Mouse (Mus musculus): ENCODE data around the gene Ass1. TPM values are rescaled to one million over a fixed set of nuclear protein-coding genes. Genes with fewer than 3 reads are reported as not detected.

Ass1 gene
- polyA plus RNA-seq, 1 experiment from 2014 or later = 65.1 TPM

DNA sequence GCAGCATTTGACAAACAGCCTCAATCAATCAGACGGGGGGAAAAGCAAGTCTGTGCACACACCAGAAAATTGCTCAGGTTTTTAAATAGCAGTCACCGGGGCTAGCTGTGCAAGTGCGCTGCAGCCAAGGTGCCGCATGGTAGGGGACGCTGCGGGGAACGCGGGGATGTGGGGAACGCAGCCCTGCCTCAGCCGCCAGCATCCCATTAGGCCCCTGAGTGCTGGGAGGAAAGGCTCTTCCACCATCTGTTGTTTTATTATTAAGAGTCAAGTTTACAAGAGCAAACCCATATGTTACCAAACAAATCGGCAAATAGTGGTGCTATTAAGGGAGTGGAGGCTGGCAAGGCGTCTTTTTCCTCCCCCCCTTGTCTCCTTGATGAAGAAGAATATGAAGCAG lies 19.2 kb downstream of the Ass1 start:
- Histone ChIP-seq H3K27me3 (replicated peaks; ENCODE audit: control insufficient read depth, insufficient read depth, low read length) (no peaks in the 10 kb centered on the region), H3K4me2 (no peak overlapping the region), H3K4me1 (replicated peaks; ENCODE audit: control insufficient read depth, insufficient read depth, low read length) (no peaks in the 10 kb centered on the region), H3K9ac (ENCODE audit: low read depth, low read length) (no peak overlapping the region), H3K27ac (ENCODE audit: low read depth, low read length) (no peak overlapping the region), H3K36me3 (ENCODE audit: control insufficient read depth, insufficient read depth, low read length) (no peaks in the 10 kb centered on the region; the same call in 1 of the 2 replicates), H3K4me3 (ENCODE audit: low read depth, low read length) (no peak overlapping the region), H3K9me3 (ENCODE audit: control insufficient read depth, low read length) (no peaks in the 10 kb centered on the region)
- WGBS = 70% methylated on average over 12 of the region's 12 CpGs
- DNase-seq (ENCODE audit: low spot score) (no peak), ATAC-seq (replicated peaks; ENCODE audit: low FRiP score) (no peak)

DNA sequence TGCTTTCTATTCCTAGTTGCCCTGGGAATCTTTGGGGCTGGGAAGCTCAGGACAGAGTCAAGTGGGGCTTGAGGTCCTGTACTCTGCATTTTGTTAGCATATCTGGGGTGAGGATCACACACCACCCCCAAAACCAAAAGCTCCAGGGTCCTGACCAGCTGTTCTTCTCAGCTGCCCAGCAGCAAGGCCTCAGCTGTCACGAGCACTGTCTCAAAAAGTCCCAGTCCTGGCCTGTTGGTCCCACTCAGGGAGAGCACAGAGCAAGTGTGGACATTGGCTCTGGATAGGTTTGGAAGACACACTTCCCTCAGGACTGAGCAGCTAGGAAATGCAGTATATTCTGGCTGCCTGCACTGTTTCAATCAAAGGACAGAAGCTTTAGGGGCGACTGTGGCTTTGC lies 20.5 kb downstream of the Ass1 start:
- H3K4me3 ChIP-seq (ENCODE audit: low read depth, low read length) = no peak overlapping the region
- no peaks in the 10 kb centered on the region for H3K4me1 ChIP-seq (replicated peaks; ENCODE audit: control insufficient read depth, insufficient read depth, low read length)
- no peaks in the 10 kb centered on the region; the same call in 1 of the 2 replicates for H3K36me3 ChIP-seq (ENCODE audit: control insufficient read depth, insufficient read depth, low read length)
- no peak overlapping the region for H3K4me2 ChIP-seq
- H3K9ac ChIP-seq (ENCODE audit: low read depth, low read length) = no peak overlapping the region
- no peak for ATAC-seq (replicated peaks; ENCODE audit: low FRiP score)
- H3K27ac ChIP-seq (ENCODE audit: low read depth, low read length) = no peak overlapping the region
- DNase-seq (ENCODE audit: low spot score) = no peak
- WGBS = 70% methylated on average over 2 of the region's 2 CpGs
- H3K27me3 ChIP-seq (replicated peaks; ENCODE audit: control insufficient read depth, insufficient read depth, low read length) = no peaks in the 10 kb centered on the region
- no peaks in the 10 kb centered on the region for H3K9me3 ChIP-seq (ENCODE audit: control insufficient read depth, low read length)

DNA sequence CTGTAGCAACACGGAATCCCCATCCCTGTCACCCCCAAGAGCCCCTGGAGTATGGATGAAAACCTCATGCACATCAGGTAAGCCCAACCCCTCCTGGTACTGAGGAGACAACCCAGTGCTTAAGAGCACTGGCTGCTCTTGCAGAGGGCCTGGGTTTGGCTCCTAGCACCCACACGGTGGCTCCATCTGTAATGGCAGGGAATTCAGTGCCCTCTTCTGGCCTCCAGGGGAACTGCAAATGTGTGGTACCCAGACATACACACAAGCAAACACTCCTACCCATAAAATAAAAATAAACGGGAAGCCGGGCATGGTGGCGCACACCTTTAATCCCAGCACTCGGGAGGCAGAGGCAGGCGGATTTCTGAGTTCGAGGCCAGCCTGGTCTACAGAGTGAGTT lies 22.3 kb downstream of the Ass1 start:
- no peaks in the 10 kb centered on the region for H3K27me3 ChIP-seq (replicated peaks; ENCODE audit: control insufficient read depth, insufficient read depth, low read length)
- H3K9ac ChIP-seq (ENCODE audit: low read depth, low read length) = no peak overlapping the region
- no peak overlapping the region for H3K4me2 ChIP-seq
- no peaks in the 10 kb centered on the region for H3K9me3 ChIP-seq (ENCODE audit: control insufficient read depth, low read length)
- H3K4me3 ChIP-seq (ENCODE audit: low read depth, low read length) = no peak overlapping the region
- no peak overlapping the region for H3K27ac ChIP-seq (ENCODE audit: low read depth, low read length)
- 91% methylated on average over 8 of the region's 8 CpGs for WGBS
- ATAC-seq (replicated peaks; ENCODE audit: low FRiP score) = no peak
- no peaks in the 10 kb centered on the region; the same call in 1 of the 2 replicates for H3K36me3 ChIP-seq (ENCODE audit: control insufficient read depth, insufficient read depth, low read length)
- no peak for DNase-seq (ENCODE audit: low spot score)
- no peaks in the 10 kb centered on the region for H3K4me1 ChIP-seq (replicated peaks; ENCODE audit: control insufficient read depth, insufficient read depth, low read length)

DNA sequence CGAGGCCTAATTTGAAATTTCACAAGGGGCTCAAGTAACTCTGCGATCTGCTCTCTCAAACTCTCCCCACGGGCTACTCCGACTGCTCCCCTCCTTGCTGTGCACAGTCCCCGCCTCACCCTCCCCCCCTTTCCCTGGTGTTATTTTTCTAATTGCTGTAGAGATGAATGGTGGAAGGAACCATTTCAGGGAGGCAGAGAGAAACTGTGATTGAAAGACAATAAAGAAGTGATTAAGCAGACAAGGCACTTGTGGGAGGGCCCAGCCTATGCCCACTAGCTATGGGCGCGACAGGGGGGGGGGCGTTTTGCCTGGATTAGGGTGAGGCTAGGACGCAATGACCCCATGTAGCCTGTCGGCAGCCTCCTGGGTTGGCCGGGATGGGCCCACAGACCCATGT lies 23.2 kb downstream of the Ass1 start:
- no peak for DNase-seq (ENCODE audit: low spot score)
- H3K9me3 ChIP-seq (ENCODE audit: control insufficient read depth, low read length) = no peaks in the 10 kb centered on the region

DNA sequence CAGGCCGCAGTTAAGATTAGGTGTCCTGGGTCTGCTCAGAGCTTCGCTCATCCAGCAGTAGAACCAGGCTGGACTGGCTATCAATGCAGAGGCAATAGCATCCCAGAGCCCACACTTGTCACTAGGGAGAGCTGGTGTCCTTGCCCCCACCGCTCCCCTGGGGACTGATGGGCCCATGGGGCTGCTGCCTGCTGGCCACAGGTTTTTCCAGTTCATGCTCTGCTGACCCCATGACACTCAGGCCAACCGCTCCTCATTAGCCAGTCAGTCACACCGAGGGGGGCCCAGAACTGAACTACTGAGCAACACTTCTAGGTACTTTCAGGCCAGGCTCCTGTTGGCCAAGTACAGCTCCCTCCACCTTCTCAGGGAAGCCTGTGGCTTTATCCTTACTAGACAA lies 24.3 kb downstream of the Ass1 start:
- Histone ChIP-seq H3K27me3 (replicated peaks; ENCODE audit: control insufficient read depth, insufficient read depth, low read length) (no peaks in the 10 kb centered on the region), H3K9me3 (ENCODE audit: control insufficient read depth, low read length) (no peaks in the 10 kb centered on the region), H3K36me3 (ENCODE audit: control insufficient read depth, insufficient read depth, low read length) (no peaks in the 10 kb centered on the region; the same call in 1 of the 2 replicates), H3K27ac (ENCODE audit: low read depth, low read length) (no peak overlapping the region), H3K4me2 (no peak overlapping the region), H3K4me1 (replicated peaks; ENCODE audit: control insufficient read depth, insufficient read depth, low read length) (no peaks in the 10 kb centered on the region), H3K4me3 (ENCODE audit: low read depth, low read length) (no peak overlapping the region), H3K9ac (ENCODE audit: low read depth, low read length) (no peak overlapping the region)
- DNase-seq (ENCODE audit: low spot score) (no peak), ATAC-seq (replicated peaks; ENCODE audit: low FRiP score) (no peak)
- 74% methylated on average over 5 of the region's 5 CpGs for WGBS

More for the DNA sequence above, 23.2 kb downstream of the Ass1 start:
- H3K4me2 ChIP-seq = no peak overlapping the region
- no peak overlapping the region for H3K27ac ChIP-seq (ENCODE audit: low read depth, low read length)
- H3K36me3 ChIP-seq (ENCODE audit: control insufficient read depth, insufficient read depth, low read length) = no peaks in the 10 kb centered on the region; the same call in 1 of the 2 replicates
- H3K4me1 ChIP-seq (replicated peaks; ENCODE audit: control insufficient read depth, insufficient read depth, low read length) = no peaks in the 10 kb centered on the region
- no peaks in the 10 kb centered on the region for H3K27me3 ChIP-seq (replicated peaks; ENCODE audit: control insufficient read depth, insufficient read depth, low read length)
- 78% methylated on average over 11 of the region's 11 CpGs for WGBS
- no peak overlapping the region for H3K4me3 ChIP-seq (ENCODE audit: low read depth, low read length)
- no peak overlapping the region for H3K9ac ChIP-seq (ENCODE audit: low read depth, low read length)
- no peak for ATAC-seq (replicated peaks; ENCODE audit: low FRiP score)

DNA sequence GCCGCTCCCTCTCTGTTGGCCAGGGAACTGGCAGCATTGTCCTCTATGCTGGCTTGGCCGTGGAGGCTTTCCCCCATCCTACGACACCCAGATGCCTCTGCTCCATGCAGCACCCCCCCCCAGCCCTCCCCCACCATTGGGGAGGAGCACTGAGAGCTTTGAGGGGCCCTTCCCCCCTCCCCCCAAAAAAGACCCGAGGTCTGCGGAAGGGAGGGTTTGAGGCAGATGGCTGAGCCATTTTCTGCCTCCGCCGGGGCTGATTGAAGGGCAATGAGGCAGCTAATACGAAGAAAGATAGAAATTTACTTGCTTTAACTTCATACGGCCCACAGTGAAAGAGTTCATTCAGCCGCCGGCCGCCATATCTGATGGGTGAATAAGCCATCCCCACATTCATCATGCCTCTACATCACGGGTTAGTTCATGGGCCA lies 25.1 kb downstream of the Ass1 start:
- Histone ChIP-seq H3K36me3 (ENCODE audit: control insufficient read depth, insufficient read depth, low read length) (no peaks in the 10 kb centered on the region; the same call in 1 of the 2 replicates), H3K4me3 (ENCODE audit: low read depth, low read length) (no peak overlapping the region), H3K27ac (ENCODE audit: low read depth, low read length) (no peak overlapping the region), H3K4me2 (no peak overlapping the region), H3K9me3 (ENCODE audit: control insufficient read depth, low read length) (no peaks in the 10 kb centered on the region), H3K9ac (ENCODE audit: low read depth, low read length) (no peak overlapping the region), H3K27me3 (replicated peaks; ENCODE audit: control insufficient read depth, insufficient read depth, low read length) (no peaks in the 10 kb centered on the region), H3K4me1 (replicated peaks; ENCODE audit: control insufficient read depth, insufficient read depth, low read length) (no peaks in the 10 kb centered on the region)
- ATAC-seq (replicated peaks; ENCODE audit: low FRiP score) = no peak
- DNase-seq (ENCODE audit: low spot score) = no peak
- 72% methylated on average over 13 of the region's 13 CpGs for WGBS

DNA sequence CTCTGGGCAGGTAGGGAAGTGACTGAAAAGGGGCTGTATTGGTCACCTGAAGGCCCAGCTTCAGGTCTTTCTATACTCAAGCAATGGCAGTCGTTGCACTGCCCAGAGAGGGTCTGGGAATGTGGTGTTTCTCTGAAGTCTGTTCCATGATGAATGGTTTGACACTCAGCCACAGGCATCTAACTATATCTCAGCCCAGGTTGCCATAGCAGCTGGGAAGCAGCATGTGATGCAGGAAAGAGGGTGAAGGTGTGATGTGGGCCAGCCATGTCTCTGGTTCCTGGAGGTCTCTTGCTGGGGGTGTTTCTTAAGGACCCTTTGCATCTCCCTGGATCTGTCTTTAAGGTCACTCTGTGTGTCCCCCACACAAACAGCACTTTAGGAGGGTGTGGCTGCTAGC lies 26.1 kb downstream of the Ass1 start:
- DNase-seq (ENCODE audit: low spot score) (no peak), ATAC-seq (replicated peaks; ENCODE audit: low FRiP score) (no peak)
- Histone ChIP-seq H3K27me3 (replicated peaks; ENCODE audit: control insufficient read depth, insufficient read depth, low read length) (no peaks in the 10 kb centered on the region), H3K9ac (ENCODE audit: low read depth, low read length) (no peak overlapping the region), H3K4me2 (no peak overlapping the region), H3K4me3 (ENCODE audit: low read depth, low read length) (no peak overlapping the region), H3K36me3 (ENCODE audit: control insufficient read depth, insufficient read depth, low read length) (no peaks in the 10 kb centered on the region; the same call in 1 of the 2 replicates), H3K27ac (ENCODE audit: low read depth, low read length) (no peak overlapping the region), H3K9me3 (ENCODE audit: control insufficient read depth, low read length) (no peaks in the 10 kb centered on the region), H3K4me1 (replicated peaks; ENCODE audit: control insufficient read depth, insufficient read depth, low read length) (no peaks in the 10 kb centered on the region)
- 55% methylated on average over 1 of the region's 1 CpGs for WGBS

DNA sequence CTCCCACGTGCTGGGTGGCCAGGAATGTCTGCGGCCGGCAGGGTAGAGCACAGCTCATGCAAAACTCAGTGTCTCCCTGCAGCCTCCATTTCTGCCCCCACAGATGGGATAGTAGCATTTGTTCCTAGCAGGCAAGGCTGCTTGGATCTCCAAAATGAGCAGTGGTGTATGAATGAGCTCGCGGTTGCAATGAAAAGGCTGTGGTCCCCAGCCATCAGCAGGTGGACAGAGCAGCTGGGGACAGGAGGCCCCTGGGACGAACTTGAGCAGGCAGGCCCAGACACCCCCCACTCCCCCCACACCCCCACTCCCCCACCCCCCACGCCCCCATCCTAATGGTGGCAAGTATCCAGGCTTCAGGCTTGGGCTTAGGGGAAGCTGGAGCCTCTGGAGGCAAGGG lies 27.1 kb downstream of the Ass1 start:
- Histone ChIP-seq H3K9me3 (ENCODE audit: control insufficient read depth, low read length) (no peaks in the 10 kb centered on the region), H3K36me3 (ENCODE audit: control insufficient read depth, insufficient read depth, low read length) (no peaks in the 10 kb centered on the region; the same call in 1 of the 2 replicates), H3K4me1 (replicated peaks; ENCODE audit: control insufficient read depth, insufficient read depth, low read length) (no peaks in the 10 kb centered on the region), H3K9ac (ENCODE audit: low read depth, low read length) (no peak overlapping the region), H3K4me2 (no peak overlapping the region), H3K27ac (ENCODE audit: low read depth, low read length) (no peak overlapping the region), H3K27me3 (replicated peaks; ENCODE audit: control insufficient read depth, insufficient read depth, low read length) (no peaks in the 10 kb centered on the region), H3K4me3 (ENCODE audit: low read depth, low read length) (no peak overlapping the region)
- WGBS = 65% methylated on average over 7 of the region's 7 CpGs
- ATAC-seq (replicated peaks; ENCODE audit: low FRiP score) (no peak), DNase-seq (ENCODE audit: low spot score) (no peak)

DNA sequence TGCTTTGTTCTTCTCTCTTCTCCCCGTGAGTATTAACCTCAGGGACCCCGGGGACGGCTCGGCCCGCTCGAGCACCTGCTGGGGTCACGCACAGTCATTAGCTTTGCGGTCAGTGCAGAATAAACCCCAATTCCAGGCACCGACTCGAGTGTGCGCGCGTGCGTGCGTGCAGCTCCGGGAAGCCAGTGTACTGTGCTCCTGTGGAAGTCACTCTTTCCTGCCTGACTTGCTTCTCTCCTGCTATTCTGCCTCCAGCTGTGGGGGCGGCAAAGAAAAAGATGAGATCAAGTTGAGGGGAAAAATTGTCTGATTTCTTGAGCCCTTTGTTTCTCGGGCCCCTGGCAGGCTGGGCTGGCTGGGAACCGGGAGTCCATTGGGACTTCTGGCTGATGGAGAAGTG lies 27.6 kb downstream of the Ass1 start:
- no peak overlapping the region for H3K9ac ChIP-seq (ENCODE audit: low read depth, low read length)
- no peak overlapping the region for H3K27ac ChIP-seq (ENCODE audit: low read depth, low read length)
- H3K9me3 ChIP-seq (ENCODE audit: control insufficient read depth, low read length) = no peaks in the 10 kb centered on the region
- DNase-seq (ENCODE audit: low spot score) (no peak), ATAC-seq (replicated peaks; ENCODE audit: low FRiP score) (no peak)
- no peaks in the 10 kb centered on the region for H3K27me3 ChIP-seq (replicated peaks; ENCODE audit: control insufficient read depth, insufficient read depth, low read length)
- 79% methylated on average over 19 of the region's 19 CpGs for WGBS
- no peak overlapping the region for H3K4me2 ChIP-seq
- H3K36me3 ChIP-seq (ENCODE audit: control insufficient read depth, insufficient read depth, low read length) = no peaks in the 10 kb centered on the region
- H3K4me1 ChIP-seq (replicated peaks; ENCODE audit: control insufficient read depth, insufficient read depth, low read length) = no peaks in the 10 kb centered on the region
- H3K4me3 ChIP-seq (ENCODE audit: low read depth, low read length) = no peak overlapping the region

Measured in liver, embryonic 11.5 days (tissue).